Mouse (Mus musculus) intestine, embryonic 16.5 days (tissue): ENCODE results near the gene Rnaseh2a. TPM values are rescaled to one million over a fixed set of nuclear protein-coding genes. Genes with fewer than 3 reads are reported as not detected.
A peak's percentile ranks its signal among the peaks of the same experiment; 100 is the strongest.

Experiments used
- ATAC-seq: fragments of 200-750 bp; cut with Nextera tagmentation; 2 replicates; pipeline ENCODE4 v1.8.0; 2017; ENCODE audit warnings: moderate TSS enrichment, moderate library complexity
- H3K27ac ChIP-seq: fragments of 300-500 bp; sonication (generic); 2 replicates; pipeline ENCODE4 v1.5.1; 2014; ENCODE audit warnings: mild to moderate bottlenecking, low read length
- H3K27me3 ChIP-seq: fragments of 300-500 bp; sonication (generic); replicated peaks from 2 replicates; pipeline ENCODE4 v1.6.1; 2014; ENCODE audit warnings: low read length, control low read depth, mixed read lengths; ENCODE audit not compliant: control insufficient read depth, insufficient read depth
- H3K36me3 ChIP-seq: fragments of 300-500 bp; sonication (generic); 2 replicates; pipeline ENCODE4 v1.6.1; 2014; ENCODE audit warnings: low read length, control low read depth; ENCODE audit not compliant: control insufficient read depth, insufficient read depth
- H3K4me1 ChIP-seq: fragments of 300-500 bp; sonication (generic); 2 replicates; pipeline ENCODE4 v1.6.1; 2014; ENCODE audit warnings: low read length, control low read depth, mixed read lengths; ENCODE audit not compliant: control insufficient read depth, insufficient read depth
- H3K4me2 ChIP-seq: fragments of 300-500 bp; sonication (generic); 2 replicates; pipeline ENCODE4 v1.6.1; 2014; ENCODE audit warnings: low read depth, low read length, control low read depth
- H3K4me3 ChIP-seq: fragments of 300-500 bp; sonication (generic); 2 replicates; pipeline ENCODE4 v1.5.1; 2014; ENCODE audit warnings: mild to moderate bottlenecking, low read length
- H3K9ac ChIP-seq: fragments of 300-500 bp; sonication (generic); 2 replicates; pipeline ENCODE4 v1.6.1; 2014; ENCODE audit warnings: low read depth, low read length
- H3K9me3 ChIP-seq: fragments of 300-500 bp; sonication (generic); 2 replicates; pipeline ENCODE4 v1.6.1; 2016; ENCODE audit warnings: low read length, control low read depth; ENCODE audit not compliant: control insufficient read depth
- WGBS: fragments of 180-500 bp; shearing (Covaris S2); extraction: QIAGEN DNeasy Blood & Tissue Kit; methylation state at CpG from one replicate; pipeline ENCODE4 v1.1.7; 2014; 5-methylcytosine and 5-hydroxymethylcytosine counted together
- polyA plus RNA-seq: library from polyadenylated mRNA; unstranded; fragments of >200 nt; fragmentation: Nextera tagmentation; extraction: Ambion mirVana; gene quantifications from 2 replicates; pipeline ENCODE4 v1.2.1, GENCODE M21; 2015

Gene Rnaseh2a
- polyA plus RNA-seq, 1 experiment from 2014 or later = 120 TPM

DNA sequence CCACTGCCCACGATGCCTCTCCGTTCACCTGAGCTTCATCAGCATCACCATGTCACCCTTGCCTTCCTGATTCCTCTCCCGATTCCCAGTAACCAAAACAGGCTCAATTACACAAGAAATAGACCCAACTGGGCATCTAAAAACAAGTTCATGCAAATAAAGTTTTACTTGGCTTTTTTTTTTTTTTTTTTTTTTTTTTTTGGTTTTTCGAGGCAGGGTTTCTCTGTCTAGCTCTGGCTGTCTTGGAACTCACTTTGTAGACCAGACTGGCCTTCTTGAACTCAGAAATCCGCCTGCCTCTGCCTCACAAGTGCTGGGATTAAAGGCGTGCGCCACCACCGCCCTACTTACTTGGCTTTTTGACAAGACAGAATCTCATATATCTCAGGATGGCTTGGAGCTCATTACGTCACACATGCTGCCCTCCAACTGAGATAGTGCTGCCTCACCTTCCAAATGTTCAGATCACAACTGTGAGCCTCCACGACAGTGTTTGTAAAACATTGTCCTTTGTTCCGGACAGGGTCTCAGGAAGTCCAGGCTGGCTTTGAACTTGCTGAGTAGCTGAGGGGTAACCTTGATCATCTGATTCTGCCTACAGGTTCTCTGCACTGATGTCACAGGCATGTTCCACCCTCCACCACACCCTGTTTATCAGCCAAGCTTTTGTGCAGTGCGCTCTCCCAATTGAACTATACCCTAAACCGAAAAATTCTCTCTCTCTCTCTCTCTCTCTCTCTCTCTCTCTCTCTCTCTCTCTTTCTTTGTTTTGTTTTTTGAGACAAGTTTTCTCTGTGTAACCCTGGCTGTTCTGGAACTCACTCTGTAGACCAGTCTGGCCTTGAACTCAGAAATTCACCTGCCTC, 31.7 kb downstream of the Rnaseh2a start:
- H3K36me3 ChIP-seq = no peaks in the 10 kb centered on the region
- peaks cover 9% of the 10 kb centered on the region; the same call in 1 of the 2 replicates for H3K4me1 ChIP-seq
- no peaks in the 10 kb centered on the region for H3K9me3 ChIP-seq
- no peak for ATAC-seq
- 67% methylated on average over 13 of the region's 13 CpGs for WGBS
- peak overlapping the region; percentile 86; the same call in 1 of the 2 replicates for H3K4me2 ChIP-seq
- peak overlapping the region; percentile 53; the same call in 1 of the 2 replicates for H3K4me3 ChIP-seq
- no peak overlapping the region for H3K9ac ChIP-seq
- H3K27ac ChIP-seq = no peak overlapping the region
- peaks cover 45% of the 10 kb centered on the region for H3K27me3 ChIP-seq

GRCm38 (mm10) chr8:84936962-84937546, 32.5 kb downstream of the Rnaseh2a start, which contains the start of gene Mast1:
Mast1 (minus strand) TSS chr8:84937359.
- WGBS = under 1% methylated on average over 46 of the region's 50 CpGs
- H3K4me2 ChIP-seq = peak within 1 kb of the TSS; percentile 86
- peaks cover 47% of the 10 kb centered on the region for H3K27me3 ChIP-seq
- H3K4me3 ChIP-seq = peak within 1 kb of the TSS; percentile 53
- peak within 1 kb of the TSS; percentile 58 for H3K9ac ChIP-seq
- ATAC-seq = peak; percentile 65
- no peaks in the 10 kb centered on the region for H3K9me3 ChIP-seq
- peaks cover 9% of the 10 kb centered on the region; the same call in 1 of the 2 replicates for H3K4me1 ChIP-seq
- H3K36me3 ChIP-seq = no peaks in the 10 kb centered on the region
- H3K27ac ChIP-seq = no peak within 1 kb of the TSS

- Histone ChIP-seq H3K27me3 (peaks cover 49% of the 10 kb centered on the region), H3K36me3 (no peaks in the 10 kb centered on the region), H3K4me3 (peak overlapping the region; percentile 53), H3K4me2 (peak overlapping the region; percentile 86), H3K27ac (no peak overlapping the region), H3K4me1 (peaks cover 9% of the 10 kb centered on the region; the same call in 1 of the 2 replicates), H3K9me3 (no peaks in the 10 kb centered on the region), H3K9ac (peak overlapping the region; percentile 58; the same call in 1 of the 2 replicates)
- 24% methylated on average over 23 of the region's 23 CpGs for WGBS
- ATAC-seq = peak; percentile 21
Measured at GRCm38 (mm10) chr8:84936041-84936961, 33.3 kb downstream of the Rnaseh2a start.

DNA sequence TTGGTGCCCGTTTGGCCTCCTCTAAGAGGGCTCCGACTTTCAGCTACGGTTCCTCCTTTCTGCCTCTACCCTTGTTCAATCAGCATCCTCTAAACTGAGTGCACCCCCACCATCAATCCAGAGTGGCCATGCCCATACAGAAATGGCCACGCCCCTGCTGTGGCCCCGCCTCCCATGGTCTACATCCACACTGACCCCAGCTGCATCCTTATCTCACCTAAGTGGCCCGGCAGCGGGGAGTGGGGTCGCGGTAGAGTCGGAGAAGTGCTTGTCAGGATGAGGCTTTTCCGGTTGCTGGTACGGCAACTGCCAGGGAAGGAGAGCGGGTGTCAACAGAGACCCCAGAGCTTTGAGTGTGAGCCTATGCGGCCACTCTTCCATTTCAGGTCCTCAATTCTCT, 34.1 kb downstream of the Rnaseh2a start:
- no peaks in the 10 kb centered on the region for H3K9me3 ChIP-seq
- 8% methylated on average over 14 of the region's 14 CpGs for WGBS
- 0 out of 2 replicates have a peak, but pooled peaks have one; percentile 24 for ATAC-seq
- peaks cover 54% of the 10 kb centered on the region for H3K27me3 ChIP-seq
- no peak overlapping the region for H3K4me3 ChIP-seq
- H3K9ac ChIP-seq = no peak overlapping the region
- H3K4me1 ChIP-seq = peaks cover 9% of the 10 kb centered on the region; the same call in 1 of the 2 replicates
- no peaks in the 10 kb centered on the region for H3K36me3 ChIP-seq
- no peak overlapping the region for H3K27ac ChIP-seq
- no peak overlapping the region for H3K4me2 ChIP-seq

DNA sequence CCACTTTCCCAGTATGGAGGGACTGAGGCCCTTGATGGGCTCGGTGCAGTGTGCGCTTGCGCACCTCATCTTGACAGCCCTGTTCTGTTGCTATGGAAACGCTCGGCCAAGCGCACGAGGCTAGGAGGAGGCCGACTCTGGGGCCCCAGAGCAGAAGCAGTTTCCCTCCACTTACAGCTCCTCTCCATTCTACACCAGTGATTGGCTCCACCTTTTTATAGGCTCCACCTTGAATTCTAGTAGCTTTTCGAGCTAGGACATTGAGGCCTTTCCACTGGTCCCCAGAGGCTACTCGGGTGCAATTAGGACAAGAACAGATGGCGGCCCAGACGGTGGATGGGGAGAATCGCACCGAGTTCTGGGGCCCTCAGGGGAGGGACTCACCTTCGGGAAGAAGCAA, 34.7 kb downstream of the Rnaseh2a start:
- ATAC-seq = peak; percentile 31; the same call in 1 of the 2 replicates
- Histone ChIP-seq H3K9ac (no peak overlapping the region), H3K4me3 (no peak overlapping the region; the same call in 1 of the 2 replicates), H3K9me3 (no peaks in the 10 kb centered on the region), H3K4me2 (no peak overlapping the region), H3K27me3 (peaks cover 61% of the 10 kb centered on the region), H3K36me3 (no peaks in the 10 kb centered on the region), H3K27ac (no peak overlapping the region), H3K4me1 (peaks cover 9% of the 10 kb centered on the region; the same call in 1 of the 2 replicates)
- 1% methylated on average over 15 of the region's 15 CpGs for WGBS

DNA sequence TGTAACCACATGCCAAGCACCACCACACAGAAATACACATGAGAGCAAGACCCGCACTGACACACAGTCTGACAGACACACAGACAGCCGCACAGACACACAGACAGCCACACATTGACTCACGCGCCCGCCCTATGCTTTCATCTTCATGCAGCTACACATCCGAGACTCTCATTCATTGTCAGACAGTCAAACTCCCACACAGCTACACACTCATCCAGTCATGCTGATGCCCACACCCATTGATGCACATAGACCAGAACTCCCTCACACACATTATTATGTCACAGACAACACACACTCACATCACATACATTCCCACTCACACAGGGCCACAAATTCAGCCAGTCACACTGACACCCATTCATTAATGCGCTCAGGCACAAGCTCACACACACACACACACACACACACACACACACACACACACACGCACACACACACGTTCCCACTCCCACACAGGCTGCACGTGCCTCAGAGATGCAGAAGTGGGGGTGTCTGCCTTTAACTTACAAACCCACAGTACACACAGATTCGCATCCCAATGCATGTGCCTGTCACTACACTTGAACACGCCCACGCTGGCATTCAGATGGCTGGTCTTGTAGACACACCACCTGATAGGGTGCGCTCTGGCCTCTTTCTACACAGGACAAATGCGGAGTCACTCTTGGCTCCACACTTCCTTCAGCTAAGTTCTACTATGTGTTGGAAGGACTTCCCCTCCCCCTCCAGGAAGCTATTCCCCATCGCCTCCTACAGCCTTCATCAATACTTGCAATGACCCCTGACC, 35.6 kb downstream of the Rnaseh2a start:
- Histone ChIP-seq H3K9me3 (no peaks in the 10 kb centered on the region), H3K4me2 (no peak overlapping the region), H3K27ac (no peak overlapping the region), H3K4me3 (no peak overlapping the region), H3K27me3 (peaks cover 68% of the 10 kb centered on the region), H3K4me1 (peaks cover 12% of the 10 kb centered on the region), H3K9ac (no peak overlapping the region), H3K36me3 (no peaks in the 10 kb centered on the region)
- 81% methylated on average over 16 of the region's 16 CpGs for WGBS
- ATAC-seq = no peak

DNA sequence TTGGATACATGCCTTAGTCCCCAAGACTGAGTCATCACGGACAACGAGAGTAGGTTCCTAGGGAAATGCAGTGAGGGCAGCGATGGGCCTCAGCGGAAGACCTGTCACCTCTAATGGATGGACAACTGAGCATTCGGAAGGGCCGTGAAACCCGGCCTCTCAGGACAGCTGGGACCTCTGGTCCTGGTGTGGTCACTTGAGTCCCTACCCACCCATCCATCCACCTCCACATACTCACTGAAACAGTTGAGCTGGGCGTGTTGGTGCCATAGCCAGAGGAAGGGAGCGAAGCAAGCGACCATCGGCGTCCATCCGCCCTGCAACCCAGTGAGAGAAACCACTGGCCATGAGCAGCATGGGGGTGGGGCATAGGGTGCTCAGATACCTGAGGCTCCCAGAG, 39.0 kb downstream of the Rnaseh2a start:
- Histone ChIP-seq H3K27ac (no peak overlapping the region), H3K27me3 (peaks cover 44% of the 10 kb centered on the region), H3K4me2 (no peak overlapping the region), H3K4me1 (peaks cover 6% of the 10 kb centered on the region), H3K9ac (no peak overlapping the region), H3K9me3 (no peaks in the 10 kb centered on the region), H3K4me3 (no peak overlapping the region), H3K36me3 (no peaks in the 10 kb centered on the region)
- ATAC-seq = no peak
- WGBS = 85% methylated on average over 13 of the region's 13 CpGs

GRCm38 (mm10) chr8:84928456-84929306, 40.9 kb downstream of the Rnaseh2a start:
- WGBS = 2% methylated on average over 52 of the region's 52 CpGs
- H3K36me3 ChIP-seq = no peaks in the 10 kb centered on the region
- peak overlapping the region; percentile 29 for H3K4me3 ChIP-seq
- H3K4me2 ChIP-seq = peak overlapping the region; percentile 62
- peaks cover 6% of the 10 kb centered on the region for H3K4me1 ChIP-seq
- ATAC-seq = peak; percentile 73; the same call in 1 of the 2 replicates
- H3K9me3 ChIP-seq = no peaks in the 10 kb centered on the region
- H3K27ac ChIP-seq = no peak overlapping the region
- H3K27me3 ChIP-seq = peaks cover 26% of the 10 kb centered on the region
- no peak overlapping the region for H3K9ac ChIP-seq
